Mouse (Mus musculus) liver (tissue): ENCODE data around the gene Gm14781.
"Not testable (repeated sequence)": the region's sequence is repeated elsewhere in the genome, so short reads cannot be mapped to it uniquely, and the experiment has no call there.

ENCODE experiments used
- DNase-seq: peaks from one replicate; pipeline ENCODE4 v3.0.0-alpha.2; 2020; ENCODE audit warnings: mixed read lengths

The Gm14781 gene

DNA sequence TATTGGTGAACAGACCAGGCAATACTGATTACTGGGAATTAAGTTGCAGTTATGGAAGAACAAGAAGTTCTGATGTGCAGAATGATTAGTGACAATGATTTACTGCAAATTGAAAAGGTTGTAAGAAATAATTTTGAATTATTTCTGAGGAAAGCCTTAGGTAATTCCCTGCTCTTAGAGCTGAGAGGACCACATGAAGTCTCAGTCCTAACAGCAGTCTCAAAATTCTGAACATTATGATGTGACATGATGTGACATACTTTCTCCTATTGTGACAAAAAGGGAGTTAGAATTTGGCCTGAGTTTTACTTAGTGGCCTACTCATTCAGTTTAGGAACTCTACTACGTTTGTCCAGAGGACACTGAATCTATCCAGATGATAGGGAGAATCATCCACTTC is at the start of gene Gm14781:
Gene Gm14781, plus strand, starts transcription at position 301 of the 400 bp plus-strand sequence.
- DNase-seq, result not testable (repeated sequence)

DNA sequence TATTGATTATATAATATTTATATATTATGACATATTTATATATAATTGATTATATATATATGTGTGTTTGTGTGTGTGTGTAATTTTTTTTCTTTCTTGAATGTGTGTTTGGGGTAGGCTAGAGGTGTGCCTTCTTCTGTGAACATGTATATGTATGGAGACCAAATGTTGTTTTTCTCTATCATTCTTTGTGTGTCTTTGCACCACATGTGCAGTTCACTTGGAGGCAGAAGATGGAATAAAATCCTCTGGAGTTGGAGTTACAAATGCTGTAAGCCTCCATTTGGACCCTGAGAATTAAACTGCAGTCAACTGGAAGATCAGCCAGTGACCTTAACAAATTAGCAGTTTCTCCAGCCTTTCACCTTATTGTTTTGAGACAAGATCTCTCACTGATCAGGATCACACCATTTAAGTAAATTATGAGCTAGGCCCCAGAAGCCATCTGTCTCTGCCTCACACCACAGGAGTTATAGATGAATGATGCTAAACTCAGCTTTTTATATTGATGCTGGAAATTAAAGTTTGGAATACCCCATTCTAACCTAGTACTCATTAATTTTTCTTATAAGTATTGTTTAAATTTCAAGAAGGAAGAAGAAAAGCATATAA is 23.1 kb downstream of the Gm14781 start:
- DNase-seq, result not testable (repeated sequence)
